8 mouse cellular contexts compared by ENCODE assay signal in the genomic region with DNA sequence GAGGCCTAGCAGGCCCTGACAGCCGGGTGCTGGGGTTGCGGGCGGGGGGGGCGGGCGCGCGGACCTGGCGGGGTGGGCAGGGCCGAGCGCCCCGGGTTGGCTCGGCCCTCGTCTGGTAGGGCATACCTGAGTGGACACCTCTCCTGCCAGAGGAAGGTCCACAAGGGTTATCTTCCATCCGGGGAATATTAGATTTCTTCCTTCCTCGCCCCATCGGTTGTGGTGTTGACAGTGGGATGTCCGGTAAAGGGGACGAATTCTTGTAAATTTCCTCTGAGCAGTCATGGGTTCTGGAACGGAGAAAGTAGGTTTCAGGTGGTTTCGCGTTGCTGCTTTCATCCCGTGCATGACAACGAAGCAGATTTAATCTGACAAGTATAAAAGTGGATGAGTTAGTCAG. TPM values are rescaled to one million over a fixed set of nuclear protein-coding genes. Genes with fewer than 3 reads are reported as not detected.
DNase-seq lines count a peak whose midpoint lies in the region; ATAC-seq and TF ChIP-seq lines count a peak whose summit lies in the region.

No protein-coding gene starts in this region.

- DNase-seq in kidney, postnatal 36 days: no peak
- peak; percentile 12 for DNase-seq in retina, embryonic 14.5 days (ENCODE audit: low spot score)
- no peak for DNase-seq in right cerebral cortex, postnatal 25 days
- no peak for DNase-seq in adrenal gland, postnatal 14 days

- H3K9me3 ChIP-seq in kidney, embryonic 14.5 days (ENCODE audit: control insufficient read depth, low read length): no peaks in the 10 kb centered on the region
- 0 out of 2 replicates have a peak, but pooled peaks cover 6% of the 10 kb centered on the region for H3K9me3 ChIP-seq in E14TG2a.4 (ENCODE audit: low read length)
- no peaks in the 10 kb centered on the region for H3K9me3 ChIP-seq in limb, embryonic 12.5 days

- ATAC-seq in kidney, embryonic 14.5 days (ENCODE audit: low FRiP score, low TSS enrichment): peak; percentile 40
- peak; percentile 33; the same call in 1 of the 2 replicates for ATAC-seq in erythroid progenitor cell, adult 5-6 weeks (replicated peaks; ENCODE audit: low FRiP score, poor library complexity, severe bottlenecking)
- no peak; the same call in 1 of the 2 replicates for ATAC-seq in limb, embryonic 12.5 days (ENCODE audit: insufficient number of reproducible peaks, insufficient read depth, low FRiP score, low TSS enrichment, low read depth)

- TF ChIP-seq CTCF in E14TG2a.4 (conservative IDR thresholded peaks at IDR 0.05; ENCODE audit: low read length): no peak

- WGBS in kidney, embryonic 14.5 days: 3% methylated on average over 16 of the region's 23 CpGs
- 3% methylated on average over 21 of the region's 23 CpGs for WGBS in limb, embryonic 12.5 days

- H3K27ac ChIP-seq in kidney, embryonic 14.5 days (ENCODE audit: low read depth, low read length): no peak overlapping the region
- peak overlapping the region; percentile 84 for H3K27ac ChIP-seq in limb, embryonic 12.5 days

- peak overlapping the region; percentile 80 for H3K9ac ChIP-seq in kidney, embryonic 14.5 days (ENCODE audit: low read depth, low read length)
- peak overlapping the region; percentile 85 for H3K9ac ChIP-seq in limb, embryonic 12.5 days (replicated peaks)

- peak overlapping the region; percentile 86 for H3K4me3 ChIP-seq in kidney, embryonic 14.5 days (ENCODE audit: low read length)
- peak overlapping the region; percentile 87 for H3K4me3 ChIP-seq in E14TG2a.4 (replicated peaks; ENCODE audit: low read length)
- peak overlapping the region; percentile 87 for H3K4me3 ChIP-seq in limb, embryonic 12.5 days (replicated peaks)

- peaks cover 5% of the 10 kb centered on the region; the same call in 1 of the 2 replicates for H3K36me3 ChIP-seq in kidney, embryonic 14.5 days (ENCODE audit: control insufficient read depth, insufficient read depth, low read length)
- peaks cover 13% of the 10 kb centered on the region for H3K36me3 ChIP-seq in E14TG2a.4 (ENCODE audit: insufficient read depth, low read length)
- peaks cover 26% of the 10 kb centered on the region for H3K36me3 ChIP-seq in limb, embryonic 12.5 days

- no peaks in the 10 kb centered on the region for H3K27me3 ChIP-seq in kidney, embryonic 14.5 days (ENCODE audit: control insufficient read depth, insufficient read depth, low read length)
- no peaks in the 10 kb centered on the region for H3K27me3 ChIP-seq in E14TG2a.4 (ENCODE audit: insufficient read depth, low read length)
- H3K27me3 ChIP-seq in limb, embryonic 12.5 days: no peaks in the 10 kb centered on the region

- H3K4me1 ChIP-seq in kidney, embryonic 14.5 days (ENCODE audit: control insufficient read depth, insufficient read depth, low read length): peaks cover 5% of the 10 kb centered on the region; the same call in 1 of the 2 replicates
- peaks cover 3% of the 10 kb centered on the region; the same call in 1 of the 2 replicates for H3K4me1 ChIP-seq in E14TG2a.4 (replicated peaks; ENCODE audit: low read depth, low read length)
- H3K4me1 ChIP-seq in limb, embryonic 12.5 days (replicated peaks): peaks cover 6% of the 10 kb centered on the region

- H3K4me2 ChIP-seq in kidney, embryonic 14.5 days (replicated peaks; ENCODE audit: low read depth, low read length): peak overlapping the region; percentile 74
- peak overlapping the region; percentile 68 for H3K4me2 ChIP-seq in limb, embryonic 12.5 days

RNA-seq across cellular contexts. Expression of a gene that starts 0.5 kb away (rescaled TPM):
- polyA plus RNA-seq in kidney, embryonic 14.5 days (2014; fragmentation: Nextera tagmentation; extraction: Ambion mirVana): 34.8 and 55.3 TPM in 2 replicates
- total RNA-seq in erythroid progenitor cell, adult 5-6 weeks (2015; ENCODE audit: low replicate concordance): 85.8 and 156 TPM in 2 replicates
- total RNA-seq in erythroid progenitor cell, adult 5-6 weeks (2017; ENCODE audit: low replicate concordance): 68.2 and 75.4 TPM in 2 replicates
- 50.4 and 53.5 TPM in 2 replicates for polyA plus RNA-seq in limb, embryonic 12.5 days (2016; fragmentation: Nextera tagmentation; extraction: Ambion mirVana)
- 42.6 and 49.7 TPM in 2 replicates for total RNA-seq in adrenal gland, postnatal 14 days (2021)
